Mouse (Mus musculus) kidney, postnatal 0 days (tissue): ENCODE results near the gene Methig1. TPM values are rescaled to one million over a fixed set of nuclear protein-coding genes. Genes with fewer than 3 reads are reported as not detected.

ENCODE experiments used
- ATAC-seq: fragments of 200-750 bp; cut with Nextera tagmentation; replicated peaks from 2 replicates; pipeline ENCODE4 v1.8.0; 2017; ENCODE audit warnings: low read depth, moderate number of reproducible peaks, moderate TSS enrichment, moderate library complexity; ENCODE audit not compliant: low FRiP score
- DNase-seq: peaks from one replicate; pipeline ENCODE4 v3.0.0-alpha.2; 2016; ENCODE audit warnings: low spot score
- H3K27ac ChIP-seq: fragments of 300-500 bp; sonication (generic); 2 replicates; pipeline ENCODE4 v1.5.1; 2014; ENCODE audit warnings: mild to moderate bottlenecking
- H3K27me3 ChIP-seq: fragments of 300-500 bp; sonication (generic); 2 replicates; pipeline ENCODE4 v1.6.1; 2014; ENCODE audit warnings: low read length, mixed read lengths; ENCODE audit not compliant: insufficient read depth
- H3K36me3 ChIP-seq: fragments of 300-500 bp; sonication (generic); 2 replicates; pipeline ENCODE4 v1.6.1; 2014; ENCODE audit warnings: low read length, mixed read lengths; ENCODE audit not compliant: insufficient read depth
- H3K4me1 ChIP-seq: fragments of 300-500 bp; sonication (generic); replicated peaks from 2 replicates; pipeline ENCODE4 v1.6.1; 2014; ENCODE audit warnings: antibody characterized with exemption, low read length, mixed read lengths; ENCODE audit not compliant: insufficient read depth
- H3K4me2 ChIP-seq: fragments of 300-500 bp; sonication (generic); 2 replicates; pipeline ENCODE4 v1.6.1; 2014; ENCODE audit warnings: mild to moderate bottlenecking, low read length, moderate library complexity, mixed read lengths
- H3K4me3 ChIP-seq: fragments of 300-500 bp; sonication (generic); replicated peaks from 2 replicates; pipeline ENCODE4 v1.5.1; 2014; ENCODE audit warnings: low read depth, low read length
- H3K9ac ChIP-seq: fragments of 300-500 bp; sonication (generic); 2 replicates; pipeline ENCODE4 v1.6.1; 2014; ENCODE audit warnings: low read depth, low read length
- H3K9me3 ChIP-seq: fragments of 300-500 bp; sonication (generic); replicated peaks from 2 replicates; pipeline ENCODE4 v1.6.1; 2016; ENCODE audit warnings: low read length, inconsistent platforms, mixed read lengths
- CTCF ChIP-seq: IDR thresholded peaks from 2 replicates; pipeline ENCODE4 v1.5.1; 2016; ENCODE audit warnings: antibody characterized with exemption, low read depth, mild to moderate bottlenecking, moderate library complexity
- WGBS: fragments of 180-500 bp; shearing (Covaris S2); extraction: QIAGEN DNeasy Blood & Tissue Kit; methylation state at CpG from one replicate; pipeline ENCODE4 v1.1.7; 2014; 5-methylcytosine and 5-hydroxymethylcytosine counted together
- polyA plus RNA-seq: library from polyadenylated mRNA; unstranded; fragments of >200 nt; fragmentation: Nextera tagmentation; extraction: Ambion mirVana; gene quantifications from 2 replicates; pipeline ENCODE4 v1.2.1, GENCODE M21; 2015

Methig1 gene
- polyA plus RNA-seq, 1 experiment from 2014 or later = 2.0 TPM

DNA sequence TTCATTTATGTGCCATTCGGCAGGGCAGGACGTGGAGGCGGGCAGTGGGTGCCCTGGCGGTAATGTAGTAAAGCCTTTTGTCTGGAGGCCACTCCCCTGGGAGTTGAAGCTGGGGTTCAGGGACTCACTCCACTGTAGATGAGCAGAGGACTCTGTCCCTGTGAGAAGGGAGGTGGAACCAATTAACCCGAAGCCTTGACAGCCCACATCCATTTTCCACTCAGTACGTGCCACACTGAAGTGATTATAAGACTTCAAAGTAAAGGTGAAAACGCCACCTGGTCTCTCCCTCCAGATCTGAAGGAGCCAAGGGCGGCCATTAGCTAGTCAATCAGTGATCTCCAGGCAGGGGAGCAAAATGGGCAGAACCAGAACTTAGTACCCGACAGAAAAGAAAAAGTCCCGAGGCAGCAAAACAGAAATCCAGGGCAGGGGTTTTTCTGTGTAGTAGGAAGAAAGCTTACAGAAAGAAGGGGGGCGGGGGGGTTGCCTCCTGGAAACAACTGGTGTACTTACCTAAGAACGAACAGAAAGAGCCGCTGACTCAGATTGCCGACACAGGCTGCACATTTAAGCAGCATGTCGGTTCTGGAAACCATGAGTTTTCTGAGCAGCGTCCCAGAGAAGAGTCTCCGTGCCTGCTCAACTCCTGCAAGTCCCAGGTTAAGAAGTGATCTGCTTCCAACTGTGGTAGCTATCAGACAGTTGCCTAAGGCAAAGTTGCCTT lies 71.6 kb downstream of the Methig1 start, which contains the start of gene Slc11a2:
Gene Slc11a2, minus strand, starts transcription at position 677 of the 727 bp plus-strand sequence.
- Histone ChIP-seq H3K9ac (peak within 1 kb of the TSS; percentile 35; the same call in 1 of the 2 replicates), H3K4me1 (peaks cover 14% of the 10 kb centered on the region; the same call in 1 of the 2 replicates), H3K36me3 (no peaks in the 10 kb centered on the region), H3K27ac (peak within 1 kb of the TSS; percentile 63), H3K9me3 (no peaks in the 10 kb centered on the region), H3K4me3 (peak within 1 kb of the TSS; percentile 86), H3K27me3 (no peaks in the 10 kb centered on the region), H3K4me2 (peak within 1 kb of the TSS; percentile 96)
- TF ChIP-seq CTCF = no peak
- WGBS = 19% methylated on average over 17 of the region's 17 CpGs
- 0 out of 2 replicates have a peak, but pooled peaks have one; percentile 41 for ATAC-seq
- DNase-seq = peak; percentile 34

- Histone ChIP-seq H3K9ac (no peak overlapping the region), H3K4me1 (no peaks in the 10 kb centered on the region; the same call in 1 of the 2 replicates), H3K36me3 (no peaks in the 10 kb centered on the region), H3K27me3 (no peaks in the 10 kb centered on the region), H3K9me3 (no peaks in the 10 kb centered on the region), H3K4me3 (no peak overlapping the region), H3K27ac (no peak overlapping the region), H3K4me2 (no peak overlapping the region)
- ATAC-seq = no peak
- WGBS = 70% methylated on average over 13 of the region's 13 CpGs
- TF ChIP-seq CTCF = no peak
- DNase-seq = peak; percentile 91
These were observed 75.5 kb downstream of the Methig1 start for GRCm38 (mm10) chr15:100428296-100428905.

DNA sequence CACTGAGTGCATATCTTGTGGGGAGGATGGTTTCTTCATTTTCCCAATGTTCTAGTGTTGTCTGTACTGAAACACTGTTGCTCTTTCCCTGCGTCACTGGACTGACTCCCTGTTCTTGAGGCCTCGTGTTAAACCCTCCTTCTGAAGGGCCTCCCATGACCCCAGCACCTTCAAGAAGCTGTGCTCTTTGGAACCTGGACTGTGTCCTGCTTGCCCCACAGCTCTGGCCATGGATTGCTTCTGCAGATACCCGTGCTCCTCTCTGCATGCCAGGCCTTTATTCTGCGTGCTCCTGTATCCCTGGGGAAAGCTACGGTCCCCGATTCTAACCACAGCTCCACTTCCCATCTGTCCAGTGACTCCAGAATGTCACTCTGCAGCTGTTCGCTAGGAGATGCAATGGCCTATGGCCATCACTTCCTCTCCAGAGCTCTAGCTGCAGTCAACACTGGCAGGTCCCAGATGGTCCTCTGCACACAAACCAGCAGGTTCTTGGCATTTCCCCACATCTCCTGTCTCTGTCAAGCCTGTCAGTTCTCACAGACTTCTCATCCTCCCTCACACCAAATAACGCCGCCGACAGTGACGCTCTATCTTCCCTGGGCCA lies 77.1 kb downstream of the Methig1 start:
- H3K36me3 ChIP-seq = no peaks in the 10 kb centered on the region
- no peak for TF ChIP-seq CTCF
- H3K4me2 ChIP-seq = no peak overlapping the region
- DNase-seq (peak; percentile 49), ATAC-seq (0 out of 2 replicates have a peak, but pooled peaks have one; percentile 25)
- no peak overlapping the region for H3K4me3 ChIP-seq
- no peak overlapping the region for H3K9ac ChIP-seq
- no peaks in the 10 kb centered on the region; the same call in 1 of the 2 replicates for H3K4me1 ChIP-seq
- no peaks in the 10 kb centered on the region for H3K9me3 ChIP-seq
- 0 out of 2 replicates have a peak overlapping the region, but pooled peaks have one; percentile 8 for H3K27ac ChIP-seq
- 48% methylated on average over 11 of the region's 11 CpGs for WGBS
- no peaks in the 10 kb centered on the region for H3K27me3 ChIP-seq

DNA sequence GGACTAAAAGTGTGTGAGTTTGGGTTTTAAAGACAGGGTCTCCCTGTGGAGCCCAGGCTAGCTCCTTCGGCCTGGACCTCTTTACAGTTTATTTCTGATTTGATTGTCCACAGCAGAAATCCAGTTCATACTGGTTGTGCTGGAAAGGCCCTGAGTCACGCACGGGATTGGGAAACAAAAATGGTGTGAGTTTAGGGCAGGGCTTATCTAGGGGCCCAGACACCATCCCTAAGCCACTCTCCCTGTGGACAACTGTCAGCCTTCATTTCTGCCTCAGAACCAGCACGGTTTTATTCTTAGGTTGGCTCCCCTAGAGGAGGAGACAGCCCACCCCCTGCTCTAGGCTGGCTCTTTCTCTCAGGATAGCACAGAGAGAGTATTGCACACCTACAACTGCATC lies 80.3 kb downstream of the Methig1 start:
- DNase-seq (no peak), ATAC-seq (no peak)
- Histone ChIP-seq H3K9ac (no peak overlapping the region), H3K36me3 (no peaks in the 10 kb centered on the region), H3K27ac (no peak overlapping the region), H3K4me2 (no peak overlapping the region), H3K27me3 (no peaks in the 10 kb centered on the region), H3K9me3 (no peaks in the 10 kb centered on the region), H3K4me3 (no peak overlapping the region), H3K4me1 (no peaks in the 10 kb centered on the region; the same call in 1 of the 2 replicates)
- no peak for TF ChIP-seq CTCF
- WGBS = 74% methylated on average over 4 of the region's 4 CpGs

Other genes with a start within 250 kb of the Methig1 start
- gene Atf1, start 125.3 kb upstream of the Methig1 start, polyA plus RNA-seq = 30.2 and 33.9 TPM in 2 replicates
- gene Tmprss12, start 72.3 kb upstream of the Methig1 start, polyA plus RNA-seq = not detected in 2 replicates
- 14.3 and 15.0 TPM in 2 replicates for gene Mettl7a1, start 49.0 kb upstream of the Methig1 start, polyA plus RNA-seq
- gene Mettl7a3, start 18.2 kb upstream of the Methig1 start, polyA plus RNA-seq = 0.23 and 0.41 TPM in 2 replicates
- gene Mettl7a2, start 51 bp downstream of the Methig1 start, polyA plus RNA-seq = 1.8 and 2.8 TPM in 2 replicates
- gene Higd1c, start 11.4 kb downstream of the Methig1 start, polyA plus RNA-seq = 0.69 TPM in 1 of 2 replicates, not detected in the other
- gene Gm5475, start 69.0 kb downstream of the Methig1 start, polyA plus RNA-seq = 1.3 and 1.5 TPM in 2 replicates
- 28.1 and 33.2 TPM in 2 replicates for gene Slc11a2, start 71.9 kb downstream of the Methig1 start, polyA plus RNA-seq
- gene Letmd1, start 115.9 kb downstream of the Methig1 start, polyA plus RNA-seq = 21.3 and 22.4 TPM in 2 replicates
- gene Csrnp2, start 142.3 kb downstream of the Methig1 start, polyA plus RNA-seq = 10.4 and 10.9 TPM in 2 replicates
- 28.6 and 29.1 TPM in 2 replicates for gene Tfcp2, start 198.9 kb downstream of the Methig1 start, polyA plus RNA-seq
- gene Pou6f1, start 246.8 kb downstream of the Methig1 start, polyA plus RNA-seq = 9.5 and 9.7 TPM in 2 replicates